Mouse (Mus musculus) spleen, embryonic (tissue): Measurements from ENCODE around the gene Apba3.

ENCODE experiments used
- CTCF ChIA-PET: fragments of 350-600 bp; sonication (Branson Sonifier 250); formaldehyde crosslinking; loops from one replicate; lab custom pipeline; 2022; lab: Charles Lee

The Apba3 gene

GRCm38 (mm10) chr10:81266211-81267105 lies at the start of gene Apba3, which contains the start of gene Mrpl54:
Apba3 (plus strand) TSS chr10:81266960.
Mrpl54 (minus strand) TSS chr10:81266934.
- CTCF ChIA-PET = interaction anchor here (0.6 to 1.8 kb wide), 3 partner anchors 22 to 1412 kb away, joined by 3 to 5 read pairs (median 4); partner anchors contain the start of gene Ptbp1

GRCm38 (mm10) chr10:81217267-81217666 lies 49.5 kb upstream of the Apba3 start:
- CTCF ChIA-PET = interaction anchor here (0.7 to 1.5 kb wide), 7 partner anchors 11 to 113 kb away, joined by 3 to 22 read pairs (median 5); no protein-coding TSS in a partner anchor

GRCm38 (mm10) chr10:81217964-81218363 lies 48.8 kb upstream of the Apba3 start:
- CTCF ChIA-PET = interaction anchor here (0.9 to 1.5 kb wide), 5 partner anchors 18 to 113 kb away, joined by 3 to 6 read pairs (median 3); no protein-coding TSS in a partner anchor

GRCm38 (mm10) chr10:81221402-81222015 lies 45.3 kb upstream of the Apba3 start:
- CTCF ChIA-PET = interaction anchor here (0.6 kb wide), 1 partner anchor 29 kb away, joined by 5 read pairs; no protein-coding TSS in a partner anchor

GRCm38 (mm10) chr10:81223731-81224130 lies 43.0 kb upstream of the Apba3 start:
- CTCF ChIA-PET = interaction anchor here (0.6 kb wide), 1 partner anchor 12 kb away, joined by 4 read pairs; no protein-coding TSS in a partner anchor

GRCm38 (mm10) chr10:81229735-81230437 lies 36.9 kb upstream of the Apba3 start:
- CTCF ChIA-PET = interaction anchor here (0.6 to 0.8 kb wide), 2 partner anchors 36 to 59 kb away, joined by 3 to 5 read pairs; no protein-coding TSS in a partner anchor

GRCm38 (mm10) chr10:81230438-81231332 lies 36.1 kb upstream of the Apba3 start, which contains the start of gene Atcay:
Atcay (minus strand) TSS chr10:81230833.
- CTCF ChIA-PET = interaction anchor here (0.6 kb wide), 3 partner anchors 27 to 136 kb away, joined by 4 to 9 read pairs (median 5); no protein-coding TSS in a partner anchor

GRCm38 (mm10) chr10:81231436-81231835 lies 35.3 kb upstream of the Apba3 start:
- CTCF ChIA-PET = interaction anchor here (0.6 to 0.7 kb wide), 3 partner anchors 28 to 613 kb away, joined by 4 to 9 read pairs (median 9); no protein-coding TSS in a partner anchor

- CTCF ChIA-PET = interaction anchor here (0.5 to 0.7 kb wide), 2 partner anchors 8 to 10 kb away, joined by 3 to 5 read pairs; no protein-coding TSS in a partner anchor
These were observed 34.1 kb upstream of the Apba3 start, which contains the start of gene Zfr2 for GRCm38 (mm10) chr10:81232580-81233225. Zfr2 (plus strand) TSS chr10:81233155.

GRCm38 (mm10) chr10:81233226-81233585 lies 33.6 kb upstream of the Apba3 start:
- CTCF ChIA-PET = interaction anchor here (0.7 kb wide), 1 partner anchor 8 kb away, joined by 3 read pairs; no protein-coding TSS in a partner anchor

- CTCF ChIA-PET = interaction anchor here (0.6 to 0.7 kb wide), 2 partner anchors 637 to 1337 kb away, joined by 3 read pairs; no protein-coding TSS in a partner anchor
These were observed 32.6 kb upstream of the Apba3 start for GRCm38 (mm10) chr10:81234206-81234605.

GRCm38 (mm10) chr10:81236471-81237268 lies 30.1 kb upstream of the Apba3 start:
- CTCF ChIA-PET = interaction anchor here (1.0 to 1.4 kb wide), 2 partner anchors 7 to 13 kb away, joined by 4 to 6 read pairs; no protein-coding TSS in a partner anchor

- CTCF ChIA-PET = no interaction called here
These were observed 28.1 kb upstream of the Apba3 start for GRCm38 (mm10) chr10:81238618-81239017.

GRCm38 (mm10) chr10:81240876-81241275 lies 25.9 kb upstream of the Apba3 start:
- CTCF ChIA-PET = no interaction called here

GRCm38 (mm10) chr10:81242021-81242420 lies 24.7 kb upstream of the Apba3 start:
- CTCF ChIA-PET = interaction anchor here (0.6 kb wide), 2 partner anchors 127 to 525 kb away, joined by 3 to 6 read pairs; no protein-coding TSS in a partner anchor

GRCm38 (mm10) chr10:81244146-81244545 lies 22.6 kb upstream of the Apba3 start:
- CTCF ChIA-PET = interaction anchor here (1.1 kb wide), 1 partner anchor 8 kb away, joined by 6 read pairs; no protein-coding TSS in a partner anchor

- CTCF ChIA-PET = interaction anchor here (1.1 kb wide), 1 partner anchor 9 kb away, joined by 6 read pairs; no protein-coding TSS in a partner anchor
These were observed 22.2 kb upstream of the Apba3 start for GRCm38 (mm10) chr10:81244595-81244994.

- CTCF ChIA-PET = no interaction called here
These were observed 21.6 kb upstream of the Apba3 start for GRCm38 (mm10) chr10:81245166-81245565.
